Comparison of ENCODE assay signal across 9 mouse cellular contexts in the genomic region with DNA sequence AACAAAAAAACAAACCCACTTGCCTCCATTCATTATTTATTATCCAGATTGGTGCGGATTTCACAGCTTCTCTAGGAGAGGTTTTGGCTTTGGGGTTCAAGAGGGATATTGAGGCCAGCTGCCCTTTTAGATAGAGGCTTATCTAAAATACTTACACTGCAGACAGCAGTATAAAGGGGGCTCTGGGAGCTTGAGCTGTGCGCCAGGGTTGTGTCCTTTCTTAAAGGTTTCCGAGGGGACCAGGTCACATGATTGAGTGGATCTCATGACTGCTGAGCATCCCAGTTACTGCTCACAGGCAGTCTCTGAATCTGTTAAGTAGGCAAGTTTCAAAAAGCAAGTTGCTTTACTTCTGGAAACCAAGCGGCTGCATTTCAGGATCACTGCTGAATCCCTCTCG.
"Had no signal": no experiment of that assay in that cellular context is flagged by ENCODE, and none has a peak within 500 bp of the region (broad histone marks: within the 10 kb centered on the region; RNA-seq: fewer than 3 reads in every experiment).

No protein-coding gene starts in this region.

- H3K9me3 ChIP-seq: limb, embryonic 12.5 days; lung, embryonic 15.5 days; midbrain, embryonic 13.5 days had no signal

- H3K4me3 ChIP-seq: limb, embryonic 12.5 days; lung, embryonic 15.5 days; midbrain, embryonic 13.5 days had no signal

- H3K4me1 ChIP-seq: limb, embryonic 12.5 days; lung, embryonic 15.5 days; midbrain, embryonic 13.5 days had no signal

- H3K4me2 ChIP-seq: limb, embryonic 12.5 days; lung, embryonic 15.5 days; midbrain, embryonic 13.5 days had no signal

- ATAC-seq: midbrain, embryonic 13.5 days had no signal

- DNase-seq: kidney, adult 18-20 months; kidney, postnatal 14 days; lung, postnatal 14 days; right cerebral cortex, postnatal 14 days; thymus, postnatal 4 days had no signal

- H3K9ac ChIP-seq: limb, embryonic 12.5 days; lung, embryonic 15.5 days; midbrain, embryonic 13.5 days had no signal

- H3K27ac ChIP-seq: limb, embryonic 12.5 days; lung, embryonic 15.5 days; macrophage; midbrain, embryonic 13.5 days had no signal

- H3K27me3 ChIP-seq: limb, embryonic 12.5 days; lung, embryonic 15.5 days; midbrain, embryonic 13.5 days had no signal
